20 mouse cellular contexts compared by ENCODE assay signal in genomic region chr1:62734980-62735379, GRCm38 (mm10). TPM values are rescaled to one million over a fixed set of nuclear protein-coding genes. Genes with fewer than 3 reads are reported as not detected.
A peak's percentile ranks its signal among the peaks of the same experiment; 100 is the strongest.
DNase-seq lines count a peak whose midpoint lies in the region; TF ChIP-seq lines count a peak whose summit lies in the region.
"Had no signal": no experiment of that assay in that cellular context is flagged by ENCODE, and none has a peak within 500 bp of the region (broad histone marks: within the 10 kb centered on the region; RNA-seq: fewer than 3 reads in every experiment).

No protein-coding gene starts in this region.

- H3K36me3 ChIP-seq in CH12.LX (replicated peaks in 1 of 2; ENCODE audit: control insufficient read depth in 1 of 2, insufficient read depth in 1 of 2, low read length in 1 of 2) (peaks cover 0 to 46% of the 10 kb centered on the region in 2 experiments), ES-Bruce4 (ENCODE audit: control insufficient read depth, insufficient read depth, low read length, poor library complexity, severe bottlenecking) (no peaks in the 10 kb centered on the region)
- H3K36me3 ChIP-seq: forebrain, embryonic 15.5 days had no signal

- H3K27me3 ChIP-seq in CH12.LX (replicated peaks): no peaks in the 10 kb centered on the region
- H3K27me3 ChIP-seq in ES-Bruce4 (ENCODE audit: control insufficient read depth, insufficient read depth, low read length, poor library complexity, severe bottlenecking): no peaks in the 10 kb centered on the region
- H3K27me3 ChIP-seq: embryonic facial prominence, embryonic 12.5 days; forebrain, embryonic 13.5 days; forebrain, embryonic 15.5 days had no signal

- TF ChIP-seq EP300 in CH12.LX (IDR thresholded peaks at IDR 0.05; ENCODE audit: low read length): no peak
- TF ChIP-seq EP300 in ES-Bruce4 (IDR thresholded peaks at IDR 0.05; ENCODE audit: insufficient read depth, low read depth, low read length): no peak

- H3K4me3 ChIP-seq in CH12.LX (replicated peaks in 1 of 3; ENCODE audit: low read depth in 2 of 3, low read length in 2 of 3, poor library complexity in 1 of 3): peak overlapping the region; percentile 47 to 56 (median 49)
- no peak overlapping the region for H3K4me3 ChIP-seq in ES-Bruce4 (ENCODE audit: low read depth, low read length)
- H3K4me3 ChIP-seq: embryonic facial prominence, embryonic 10.5 days; embryonic facial prominence, embryonic 12.5 days; forebrain, embryonic 13.5 days; forebrain, embryonic 15.5 days had no signal

- peak; percentile 34 for DNase-seq in kidney, postnatal 10 days
- no peak for DNase-seq in kidney, adult 8-10 months
- no peak for DNase-seq in CH12.LX (ENCODE audit: extremely low read depth)
- no peak for DNase-seq in urinary bladder, postnatal 25 days (ENCODE audit: low spot score)
- no peak for DNase-seq in thymus, postnatal 14 days
- DNase-seq: adrenal gland, adult 8-10 months; adrenal gland, postnatal 14 days; adrenal gland, postnatal 36 days; cerebellum, adult 11-12 months; cerebellum, adult 2 months; cerebellum, adult 9-10 months; cerebellum, postnatal 10 days; cerebellum, postnatal 25 days; forebrain, postnatal 0 days had no signal

- dilution Hi-C loops in CH12.LX (cut with MboI; ENCODE audit: extremely low pct_ligation_motif_present, extremely low pct_unique_long_range_greater_than_20kb, low sequenced_read_pairs): no loop called here

- no peak overlapping the region for H3K4me2 ChIP-seq in CH12.LX (ENCODE audit: insufficient read depth, low read depth, poor library complexity, severe bottlenecking)
- H3K4me2 ChIP-seq: embryonic facial prominence, embryonic 12.5 days; forebrain, embryonic 13.5 days; forebrain, embryonic 15.5 days had no signal

- no peak for TF ChIP-seq RAD21 in CH12.LX (IDR thresholded peaks at IDR 0.05; ENCODE audit: low read depth, low read length)

- H3K27ac ChIP-seq in CH12.LX (ENCODE audit: insufficient read depth, low read depth) (no peak overlapping the region; the same call in 1 of the 2 replicates), ES-Bruce4 (ENCODE audit: insufficient read depth, low read length) (0 out of 2 replicates have a peak overlapping the region, but pooled peaks have one; percentile 29)
- H3K27ac ChIP-seq: embryonic facial prominence, embryonic 10.5 days; embryonic facial prominence, embryonic 12.5 days; forebrain, embryonic 13.5 days; forebrain, embryonic 15.5 days had no signal

- peaks cover 45% of the 10 kb centered on the region for H3K79me2 ChIP-seq in CH12.LX (replicated peaks; ENCODE audit: control insufficient read depth, extremely low read depth, insufficient read depth, poor library complexity, severe bottlenecking)

- H3K9me3 ChIP-seq in CH12.LX (replicated peaks; ENCODE audit: low read length) (no peaks in the 10 kb centered on the region), ES-Bruce4 (replicated peaks; ENCODE audit: control insufficient read depth, insufficient read depth, low read length, poor library complexity, severe bottlenecking) (no peaks in the 10 kb centered on the region)
- H3K9me3 ChIP-seq: embryonic facial prominence, embryonic 10.5 days; embryonic facial prominence, embryonic 12.5 days; forebrain, embryonic 13.5 days; forebrain, embryonic 15.5 days had no signal

- peaks cover 14 to 59% of the 10 kb centered on the region in 2 experiments for H3K4me1 ChIP-seq in CH12.LX (ENCODE audit: control insufficient read depth in 1 of 2, insufficient read depth in 2 of 2)
- H3K4me1 ChIP-seq in ES-Bruce4 (ENCODE audit: control insufficient read depth, insufficient read depth, low read length): peaks cover 6% of the 10 kb centered on the region
- H3K4me1 ChIP-seq: forebrain, embryonic 13.5 days had no signal

- no peak for TF ChIP-seq POLR2A in CH12.LX (IDR thresholded peaks at IDR 0.05; ENCODE audit: low read depth, low read length)
- TF ChIP-seq POLR2A in ES-Bruce4 (IDR thresholded peaks at IDR 0.05; ENCODE audit: insufficient read depth, low read length): no peak

- H3K9ac ChIP-seq in CH12.LX (ENCODE audit: insufficient read depth, low read depth): peak overlapping the region; percentile 88
- H3K9ac ChIP-seq in ES-Bruce4 (ENCODE audit: low read depth, poor library complexity, severe bottlenecking): no peak overlapping the region
- H3K9ac ChIP-seq: embryonic facial prominence, embryonic 12.5 days; forebrain, embryonic 13.5 days; forebrain, embryonic 15.5 days; forebrain, postnatal 0 days had no signal

- in situ Hi-C loops in CH12.LX (cut with MboI; ENCODE audit: low pct_ligation_motif_present, low pct_unique_long_range_greater_than_20kb, low sequenced_read_pairs): no loop called here

- TF ChIP-seq CTCF in CH12.LX (conservative IDR thresholded peaks at IDR 0.05 in 1 of 2, IDR thresholded peaks at IDR 0.05 in 1 of 2; ENCODE audit: low read depth in 2 of 2, low read length in 2 of 2) (no peak), ES-Bruce4 (IDR thresholded peaks at IDR 0.05; ENCODE audit: low read depth, low read length) (no peak)

TF ChIP-seq in CH12.LX, 34 proteins besides CTCF, POLR2A, EP300 and RAD21:
- TF ChIP-seq SMC3 (IDR thresholded peaks at IDR 0.05; ENCODE audit: low read depth, low read length) (no peak), KAT2A (IDR thresholded peaks at IDR 0.05; ENCODE audit: insufficient replicate concordance, low read length) (no peak), MAFK (IDR thresholded peaks at IDR 0.05; ENCODE audit: insufficient replicate concordance, low read length) (no peak), CHD1 (IDR thresholded peaks at IDR 0.05; ENCODE audit: low read depth, low read length) (no peak), CHD2 (IDR thresholded peaks at IDR 0.05; ENCODE audit: low read length) (no peak), ZNF384 (IDR thresholded peaks at IDR 0.05; ENCODE audit: low read depth, low read length) (no peak; the same call in 1 of the 2 replicates), JUN (IDR thresholded peaks at IDR 0.05; ENCODE audit: insufficient read depth, low read depth, low read length) (no peak), ZMIZ1 (IDR thresholded peaks at IDR 0.05; ENCODE audit: low read depth, low read length) (no peak), RCOR1 (conservative IDR thresholded peaks at IDR 0.05; ENCODE audit: low read depth, low read length) (no peak), MEF2A (IDR thresholded peaks at IDR 0.05; ENCODE audit: borderline replicate concordance, low read depth, low read length) (no peak)
TF ChIP-seq in CH12.LX: peak in this region for 0.

RNA-seq across cellular contexts. Expression of gene Nrp2, which starts 31.9 kb away (rescaled TPM):
- total RNA-seq in CH12.LX (2012; rRNA removed): 15.6 and 17.3 TPM in 2 replicates
- 15.7 and 16.4 TPM in 2 replicates for total RNA-seq in CH12.LX (2014; rRNA removed)
- polyA plus RNA-seq in CH12.LX (2012; ENCODE audit: insufficient read length, low read depth): 22.9 and 24.4 TPM in 2 replicates
- 31.2 and 32.2 TPM in 2 replicates for polyA plus RNA-seq in ES-Bruce4 (2011; ENCODE audit: insufficient read depth, insufficient read length, low read depth, missing spikeins)
- total RNA-seq: MEL had no signal
